Mouse (Mus musculus) heart, postnatal 0 days (tissue): ENCODE measurements at regions not wholly inside any gene's neighbourhood (a gene's known extent, or its start where the extent isn't known, plus 50 kb on each side); places are given as distances from the start of the nearest gene placed in this dataset.
"Not testable (repeated sequence)": the region's sequence is repeated elsewhere in the genome, so short reads cannot be mapped to it uniquely, and the experiment has no call there.

ENCODE experiments used
- CTCF ChIP-seq: IDR thresholded peaks from 2 replicates; pipeline ENCODE4 v1.5.1; 2016; ENCODE audit warnings: antibody characterized with exemption, control low read depth, low read depth
- EP300 ChIP-seq: IDR thresholded peaks from 2 replicates; pipeline ENCODE4 v1.6.1; 2016; ENCODE audit warnings: antibody characterized with exemption, low read depth

DNA sequence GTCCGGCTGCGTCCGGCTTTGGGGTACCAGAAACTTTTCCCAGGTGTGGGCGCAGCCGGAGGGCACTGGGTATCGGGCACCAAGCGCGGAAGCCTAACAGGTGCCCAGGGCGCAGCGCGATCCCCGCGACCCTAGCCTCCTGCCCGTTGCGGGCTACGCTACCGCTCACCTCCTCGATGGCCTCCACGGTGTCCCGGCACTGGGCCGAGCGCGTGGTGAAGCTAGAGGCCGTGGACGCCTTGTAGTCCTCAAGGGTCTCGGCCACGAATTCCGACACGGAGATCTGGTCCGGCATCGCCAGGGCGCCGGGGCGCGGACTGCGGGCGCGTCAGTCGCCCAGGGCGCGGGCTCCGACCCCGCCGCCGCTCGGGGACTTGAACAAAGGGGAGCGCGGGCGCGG lies 360.9 kb upstream of the Ywhaq start:
- not testable (repeated sequence) for TF ChIP-seq EP300, CTCF
